Mouse (Mus musculus) thymus, postnatal 4 days (tissue): ENCODE data around the gene Ubqln4.

Experiments used
- DNase-seq: peaks from one replicate; pipeline ENCODE4 v3.0.0; 2021

The Ubqln4 gene

DNA sequence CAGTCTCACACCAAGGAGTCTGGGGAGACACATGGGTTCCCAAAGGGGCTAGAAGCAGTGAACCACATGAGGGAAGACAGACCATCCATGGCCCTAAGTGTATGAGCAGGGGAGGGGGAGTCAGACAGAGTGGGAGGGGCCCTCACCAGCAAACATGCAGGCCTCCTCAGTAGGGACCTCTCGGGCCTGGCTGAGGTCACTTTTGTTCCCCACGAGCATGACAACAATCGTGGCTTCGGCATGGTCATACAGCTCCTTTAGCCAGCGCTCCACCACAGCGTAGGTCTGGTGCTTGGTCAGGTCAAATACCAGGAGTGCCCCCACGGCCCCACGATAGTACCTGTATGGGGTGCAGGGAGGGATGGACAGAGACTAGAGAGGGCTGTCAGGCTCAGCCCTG lies 10.4 kb upstream of the Ubqln4 start:
- peak; percentile 10 for DNase-seq

DNA sequence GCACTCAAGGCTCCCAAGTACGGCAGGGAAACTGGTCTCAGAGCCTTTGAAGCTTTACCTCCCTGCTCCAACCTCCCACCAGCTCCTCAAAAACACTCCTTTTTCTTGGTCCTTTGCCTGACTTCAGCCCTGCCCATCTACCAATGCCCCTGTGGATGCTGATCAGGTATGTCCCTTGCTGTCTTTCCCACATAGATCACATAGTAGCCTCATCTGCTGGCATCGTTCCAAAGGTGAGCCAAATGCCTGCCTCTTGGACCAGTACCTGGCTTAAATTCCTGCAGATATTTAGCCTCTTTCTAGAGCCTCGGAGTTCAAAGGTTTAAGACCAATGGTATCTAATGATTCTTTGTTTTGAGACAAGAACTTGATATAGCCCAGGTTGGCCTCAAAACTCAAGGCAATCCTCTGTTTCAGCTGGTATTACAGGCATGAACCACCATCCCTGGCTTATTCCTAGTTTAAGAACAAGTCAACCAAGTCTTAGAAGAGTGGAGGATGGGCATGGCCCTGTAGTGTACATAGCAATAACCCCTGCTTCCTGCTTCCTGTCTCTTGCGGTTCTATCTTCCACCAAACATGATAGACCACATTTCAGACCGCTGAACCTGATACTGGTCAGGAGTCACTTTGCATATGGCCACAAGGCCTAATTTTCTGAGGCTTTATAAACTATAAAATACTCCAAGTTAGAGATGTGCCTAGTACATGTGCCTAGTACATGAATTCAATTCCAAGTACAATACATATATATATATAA lies 9.7 kb upstream of the Ubqln4 start:
- no peak for DNase-seq

DNA sequence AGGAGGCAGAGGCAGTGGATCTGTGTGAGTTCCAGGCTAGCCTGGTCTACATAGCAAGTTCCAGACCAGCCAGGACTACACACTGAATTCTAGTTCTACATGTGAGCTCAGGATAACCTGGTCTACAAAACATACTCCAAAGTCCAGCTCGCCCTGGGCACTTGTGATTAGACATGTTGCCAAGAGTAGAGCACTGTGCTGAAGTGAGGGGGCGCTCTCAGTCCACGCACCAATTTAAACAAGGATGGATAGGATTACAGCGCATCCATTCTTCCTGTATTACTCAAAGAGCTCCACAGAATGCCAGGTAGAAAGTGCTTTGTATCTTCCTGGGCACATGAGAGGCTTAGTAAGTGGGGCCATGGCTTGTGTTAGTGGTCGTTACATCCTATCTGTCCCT lies 9.0 kb upstream of the Ubqln4 start:
- peak; percentile 50 for DNase-seq

DNA sequence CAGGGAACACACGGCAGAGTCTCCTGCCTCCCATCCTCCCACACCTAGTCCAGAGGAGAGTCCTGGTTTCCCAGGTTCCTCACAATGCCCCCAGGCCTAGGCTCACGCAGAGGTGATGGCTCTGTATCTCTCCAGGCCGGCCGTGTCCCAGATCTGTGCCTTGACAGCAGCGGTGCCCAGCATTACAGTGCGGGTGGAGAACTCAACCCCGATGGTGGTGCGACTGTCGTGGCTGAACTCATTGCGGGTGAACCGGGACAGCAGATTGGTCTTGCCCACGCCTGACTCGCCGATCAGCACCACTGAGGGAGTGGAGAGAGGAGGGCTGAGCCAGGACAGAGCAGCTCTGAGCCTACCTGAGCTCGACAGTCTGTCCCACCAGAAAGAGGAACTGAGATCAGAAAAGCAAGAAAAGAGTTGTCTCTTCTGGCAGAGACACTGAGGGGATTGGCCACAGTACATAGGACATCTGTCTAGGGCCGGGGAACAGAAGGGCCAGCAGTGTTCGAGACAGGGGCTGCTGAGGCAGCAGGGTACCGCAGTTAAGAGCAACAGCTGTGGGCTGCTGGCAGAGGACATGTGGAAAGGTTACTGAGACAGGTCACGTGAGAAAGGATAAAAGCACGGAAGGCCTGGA lies 8.5 kb upstream of the Ubqln4 start:
- DNase-seq, result peak; percentile 16

DNA sequence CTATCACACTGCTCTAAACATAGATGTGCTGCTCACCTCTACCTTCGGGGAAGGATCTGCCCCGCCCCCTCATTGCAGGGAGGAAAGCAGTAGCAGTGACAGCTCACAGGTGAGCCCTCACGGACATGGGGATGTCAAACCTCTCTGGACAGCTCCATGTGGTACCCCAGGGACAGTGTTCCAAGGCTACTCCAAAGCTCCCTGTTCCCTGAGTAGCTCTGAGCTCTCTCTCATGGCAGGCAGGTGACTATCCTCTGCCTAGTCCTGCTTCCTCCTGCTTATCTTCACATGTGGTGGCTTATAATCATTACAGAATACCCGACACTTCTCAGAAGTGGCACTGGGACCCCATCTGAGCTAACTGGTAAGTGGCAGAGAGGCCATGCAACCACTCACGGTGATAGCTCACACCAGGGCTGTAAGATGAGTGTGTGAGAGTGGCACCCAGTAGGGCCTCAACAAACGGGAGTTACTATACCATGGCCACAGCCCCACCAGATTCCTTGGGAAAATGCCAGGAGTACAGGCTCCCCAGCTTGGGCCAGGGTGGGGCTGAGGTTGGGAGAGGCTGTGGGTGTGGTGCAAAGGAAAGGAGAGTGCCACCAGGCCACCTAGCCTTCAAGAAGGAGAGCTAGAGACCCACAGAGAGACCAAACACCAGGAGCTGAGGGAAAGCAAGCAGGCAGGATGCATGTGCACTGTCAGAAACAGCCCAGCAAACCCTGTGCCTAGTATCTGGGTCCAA lies 6.7 kb upstream of the Ubqln4 start:
- DNase-seq, result no peak

DNA sequence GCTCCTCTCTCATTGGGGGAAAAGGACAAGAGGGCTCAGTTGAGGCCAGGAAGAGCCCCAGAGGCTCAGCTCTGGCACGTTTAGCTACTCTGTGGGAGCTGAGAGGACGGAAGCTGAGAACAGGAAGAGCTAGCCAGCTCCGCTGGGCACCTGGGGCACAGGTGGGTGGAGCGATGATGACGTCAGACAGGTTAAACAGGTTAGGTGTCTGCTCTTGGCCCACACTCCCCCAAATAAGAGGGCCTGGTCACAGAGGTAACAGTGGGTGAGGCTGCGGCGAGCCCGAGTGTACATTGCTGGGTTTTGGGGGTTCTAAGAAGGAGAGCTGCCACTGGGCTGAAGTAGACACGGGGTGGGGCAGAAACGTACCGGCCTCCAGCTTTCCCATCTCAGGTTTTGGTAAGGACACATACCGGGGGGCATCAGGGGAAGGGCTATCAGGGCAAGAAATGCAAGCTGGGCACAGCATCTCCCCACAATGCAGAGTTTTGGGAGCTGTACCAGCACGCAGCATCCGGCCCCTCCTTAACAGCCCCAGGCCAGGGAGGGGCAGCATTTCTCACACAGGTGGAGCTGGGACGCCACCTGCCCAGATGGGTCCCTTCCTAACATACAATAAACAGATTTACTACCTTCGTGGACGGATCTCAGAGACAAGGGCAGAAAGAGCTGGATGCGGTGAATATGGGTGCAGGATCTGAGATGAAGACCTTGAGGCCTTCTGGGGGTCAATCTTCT lies 5.2 kb upstream of the Ubqln4 start, which contains the start of gene Rab25:
Gene Rab25, minus strand, starts transcription at position 121 of the 738 bp plus-strand sequence.
- no peak for DNase-seq

DNA sequence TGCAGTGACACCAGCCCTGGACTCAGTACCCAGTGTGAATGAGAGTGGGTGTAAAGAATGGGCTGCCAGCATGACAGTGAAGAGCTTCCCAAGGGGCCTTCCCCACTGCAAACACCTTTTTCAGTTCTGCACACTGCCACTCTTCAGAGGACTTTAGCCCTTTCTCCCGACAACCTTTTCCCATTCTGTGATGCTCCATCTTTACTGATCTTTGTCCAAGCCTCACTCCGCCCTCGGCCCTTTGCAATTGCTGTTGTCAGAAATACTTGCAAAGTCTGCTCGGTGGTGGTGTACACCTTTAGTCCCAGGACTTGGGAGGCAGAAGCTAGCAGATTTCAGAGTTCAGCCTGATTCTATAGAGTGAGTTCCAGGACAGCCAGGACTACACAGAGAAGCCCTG lies 2.0 kb upstream of the Ubqln4 start:
- no peak for DNase-seq

DNA sequence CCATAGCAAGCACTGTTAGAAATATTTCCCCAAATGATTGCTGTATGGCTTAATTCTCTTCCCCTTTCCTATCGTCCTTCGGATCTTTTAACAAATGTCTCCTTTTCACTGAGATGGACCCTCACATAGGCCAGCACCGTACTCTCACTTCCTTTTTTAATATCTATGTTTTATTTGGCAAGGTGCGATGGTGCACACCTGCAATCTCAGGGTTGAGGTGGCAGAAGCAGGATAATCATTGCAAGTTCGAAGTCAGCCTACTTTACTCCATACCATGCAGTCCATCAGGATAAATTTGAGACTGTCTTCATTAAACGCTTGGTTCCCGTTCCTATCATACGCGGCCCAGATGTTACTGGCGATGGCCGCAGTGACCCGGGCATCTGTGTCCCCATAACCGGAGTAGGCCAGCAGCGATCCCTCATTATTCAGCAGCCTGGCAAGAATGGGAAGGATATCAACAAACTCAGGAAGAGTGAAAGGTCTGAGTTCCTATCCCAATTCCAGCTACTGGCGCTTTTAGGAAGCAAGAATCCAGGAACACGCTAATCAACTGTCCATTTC lies 1.4 kb upstream of the Ubqln4 start:
- no peak for DNase-seq

DNA sequence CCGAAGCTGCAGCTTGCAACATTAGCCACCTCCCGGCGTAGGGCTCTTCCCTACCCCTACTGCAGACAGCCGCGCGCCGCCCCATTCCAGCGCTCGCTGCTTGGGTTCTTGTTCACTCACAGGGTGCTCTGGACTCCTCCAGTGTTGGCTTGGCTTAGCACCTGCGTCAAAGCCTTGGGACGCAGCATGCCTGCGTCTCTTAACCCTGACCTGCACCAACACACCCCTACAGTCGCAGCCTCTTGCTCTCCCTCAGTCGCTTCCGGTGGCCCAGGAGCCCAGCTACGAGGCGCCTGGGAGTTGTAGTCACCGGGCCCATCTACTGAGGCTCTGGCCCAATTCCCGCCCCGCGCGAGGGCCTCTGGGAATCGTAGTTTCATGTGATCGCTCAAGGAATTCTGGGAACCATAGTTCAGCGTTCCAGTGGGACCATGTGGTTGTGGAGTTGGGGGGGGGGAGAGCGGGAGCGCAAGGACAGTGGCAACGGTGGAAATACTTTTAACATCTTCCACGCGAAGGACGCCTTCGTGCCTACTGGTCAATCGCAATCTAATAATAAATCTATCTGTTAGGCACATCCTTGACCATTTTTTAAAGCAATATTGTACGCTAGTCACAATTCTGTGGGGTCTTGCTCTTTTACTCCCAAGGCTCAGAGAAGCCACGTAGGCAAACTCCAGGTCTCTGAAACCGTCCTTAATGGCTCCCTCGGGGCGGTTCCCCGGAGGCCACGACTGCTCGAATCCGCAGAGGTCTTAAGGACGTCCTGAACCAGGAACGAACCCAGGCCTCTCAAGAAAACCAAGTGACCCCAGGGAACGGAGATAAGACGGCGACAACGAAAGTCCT lies 658 bp upstream of the Ubqln4 start, which contains the start of gene Lamtor2:
Gene Lamtor2, minus strand, starts transcription at position 399 of the 849 bp plus-strand sequence.
- DNase-seq, result peak; percentile 95

DNA sequence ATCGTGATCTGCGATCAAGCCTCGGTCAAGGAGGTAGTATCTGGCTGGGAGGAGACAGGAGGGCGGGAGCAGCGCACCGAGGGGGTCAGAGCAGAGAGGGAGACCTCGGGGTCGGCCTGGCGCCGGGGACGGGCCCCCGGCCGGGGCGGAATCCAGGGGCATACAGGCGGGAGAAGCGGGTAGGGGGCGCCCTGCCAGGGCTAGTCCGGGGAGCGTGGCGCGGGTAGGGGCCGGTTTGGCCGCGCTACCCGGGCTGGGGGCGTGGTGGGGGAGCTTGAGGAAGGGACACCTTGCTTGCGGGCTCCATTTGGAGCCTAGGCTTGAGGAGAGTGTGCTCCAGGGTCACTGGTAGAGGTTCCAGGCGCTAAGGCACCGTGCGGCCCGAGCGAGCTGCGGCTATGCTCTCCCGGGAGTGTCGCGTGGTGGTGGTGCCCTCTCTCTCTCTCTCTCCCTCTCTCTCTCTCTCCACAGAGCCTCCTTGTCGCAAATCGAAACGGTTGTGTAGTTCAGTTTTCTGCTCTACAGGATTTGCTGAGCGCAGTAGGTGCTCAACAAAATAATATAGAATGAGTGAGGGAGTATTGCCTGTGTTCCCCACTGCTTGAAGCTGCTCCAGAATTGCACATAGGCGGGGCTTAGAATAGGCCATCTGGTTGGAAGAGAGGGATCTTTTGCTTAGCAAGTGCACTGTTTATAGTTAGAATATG lies 475 bp downstream of the Ubqln4 start:
- DNase-seq, result peak; percentile 90

DNA sequence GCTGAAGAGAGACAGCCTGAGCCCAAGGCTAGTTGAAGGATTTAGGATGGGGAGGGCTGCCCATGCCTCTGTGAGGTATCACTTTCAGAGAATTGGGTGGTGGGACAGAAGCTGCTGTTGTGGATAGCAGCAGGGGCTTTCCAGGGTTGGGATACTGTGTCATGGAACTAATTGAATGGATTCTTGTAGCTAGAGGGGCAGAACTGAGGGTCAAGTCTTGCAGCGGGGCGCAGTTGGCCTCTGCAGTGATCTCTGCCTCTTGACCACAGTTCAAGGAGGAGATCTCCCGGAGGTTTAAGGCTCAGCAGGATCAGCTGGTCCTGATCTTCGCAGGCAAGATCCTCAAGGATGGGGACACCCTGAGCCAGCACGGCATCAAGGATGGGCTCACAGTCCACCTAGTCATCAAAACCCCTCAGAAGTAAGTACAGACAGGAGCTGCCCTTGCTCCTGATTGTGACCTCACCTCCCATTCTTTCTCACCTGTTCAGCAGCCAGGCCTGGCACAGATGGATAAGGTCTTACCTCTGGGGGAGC lies 1.6 kb downstream of the Ubqln4 start:
- DNase-seq, result no peak

DNA sequence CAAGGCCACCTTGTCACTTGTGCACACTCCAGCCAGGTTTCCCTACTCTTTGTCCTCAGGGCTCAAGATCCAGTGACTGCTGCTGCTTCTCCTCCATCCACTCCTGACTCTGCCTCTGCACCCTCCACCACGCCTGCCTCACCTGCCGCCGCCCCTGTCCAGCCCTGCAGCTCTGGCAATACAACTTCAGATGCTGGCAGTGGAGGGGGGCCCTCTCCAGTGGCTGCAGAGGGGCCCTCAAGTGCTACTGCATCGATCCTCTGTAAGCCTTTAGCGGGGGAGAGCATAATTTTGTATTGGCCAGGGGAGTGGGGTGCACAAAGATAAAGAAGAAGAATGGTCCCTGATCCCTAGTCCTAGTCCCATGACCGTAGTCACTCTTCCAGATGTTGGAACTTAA lies 2.2 kb downstream of the Ubqln4 start:
- DNase-seq, result no peak

DNA sequence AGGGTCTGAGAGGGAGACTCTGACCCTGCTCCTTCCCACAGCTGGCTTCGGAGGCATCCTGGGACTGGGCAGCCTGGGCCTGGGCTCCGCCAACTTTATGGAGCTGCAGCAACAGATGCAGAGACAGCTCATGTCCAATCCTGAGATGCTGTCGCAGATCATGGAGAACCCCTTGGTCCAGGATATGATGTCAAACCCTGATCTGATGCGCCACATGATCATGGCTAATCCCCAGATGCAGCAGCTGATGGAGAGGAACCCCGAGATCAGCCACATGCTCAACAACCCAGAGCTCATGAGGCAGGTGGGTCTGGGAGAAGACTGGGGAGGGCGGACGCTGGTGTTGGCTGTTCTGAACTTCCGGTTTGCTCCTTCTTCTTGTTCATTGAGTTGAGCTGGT lies 3.1 kb downstream of the Ubqln4 start:
- DNase-seq, result no peak

DNA sequence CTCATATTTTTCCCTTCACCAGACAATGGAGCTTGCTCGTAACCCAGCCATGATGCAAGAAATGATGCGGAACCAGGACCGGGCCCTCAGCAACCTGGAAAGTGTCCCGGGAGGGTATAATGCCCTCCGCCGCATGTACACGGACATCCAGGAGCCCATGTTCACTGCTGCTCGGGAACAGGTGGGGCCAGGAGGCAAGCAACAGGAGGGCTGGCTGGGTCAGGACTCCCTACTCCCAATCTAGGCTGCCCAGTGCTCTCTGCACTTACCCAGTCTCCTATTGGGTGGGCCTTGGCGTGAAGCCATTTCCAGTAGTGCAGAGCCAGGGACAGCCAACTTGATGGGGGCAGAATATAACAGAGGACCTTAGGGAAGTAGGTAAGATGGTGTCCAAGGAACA lies 6.0 kb downstream of the Ubqln4 start:
- DNase-seq, result no peak

DNA sequence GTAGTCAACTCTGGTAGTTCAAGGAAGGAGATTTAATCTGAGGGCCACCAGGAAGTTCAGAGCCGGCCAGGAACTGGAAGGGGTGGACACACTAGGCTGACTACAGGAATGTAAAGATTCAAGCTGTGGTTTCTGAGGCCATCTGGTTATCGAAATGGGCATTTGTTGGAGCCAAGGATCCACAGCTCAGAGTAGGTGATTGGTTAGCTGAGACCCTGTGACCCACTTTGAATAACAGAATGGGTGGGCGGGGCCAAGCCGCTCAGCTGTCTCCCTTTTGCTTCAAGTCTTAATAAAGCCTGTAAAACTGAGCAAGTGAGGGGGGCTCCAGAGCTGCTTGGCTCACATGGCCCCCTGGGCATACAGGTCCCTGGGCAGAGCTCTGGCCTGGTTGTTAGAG lies 8.4 kb downstream of the Ubqln4 start:
- peak; percentile 46 for DNase-seq

DNA sequence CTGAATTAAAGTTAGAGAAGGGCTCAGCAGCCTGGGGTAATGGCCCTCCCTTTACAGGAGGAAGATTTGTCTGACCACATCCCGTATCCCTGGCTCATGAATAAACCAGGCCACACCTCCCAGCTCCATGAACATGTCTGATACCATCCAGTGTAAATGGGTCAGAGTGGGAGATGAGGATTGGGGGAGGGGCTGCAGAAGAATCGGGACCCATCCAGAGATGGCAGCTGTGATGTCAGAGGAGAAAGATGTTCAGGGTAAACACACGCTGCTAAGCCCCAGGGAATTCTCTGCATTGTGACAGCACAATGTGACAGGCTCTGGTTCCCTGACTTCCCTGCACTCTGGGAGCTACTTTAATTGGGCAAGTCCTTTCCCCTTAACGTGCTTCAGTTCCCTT lies 9.9 kb downstream of the Ubqln4 start:
- DNase-seq, result no peak

DNA sequence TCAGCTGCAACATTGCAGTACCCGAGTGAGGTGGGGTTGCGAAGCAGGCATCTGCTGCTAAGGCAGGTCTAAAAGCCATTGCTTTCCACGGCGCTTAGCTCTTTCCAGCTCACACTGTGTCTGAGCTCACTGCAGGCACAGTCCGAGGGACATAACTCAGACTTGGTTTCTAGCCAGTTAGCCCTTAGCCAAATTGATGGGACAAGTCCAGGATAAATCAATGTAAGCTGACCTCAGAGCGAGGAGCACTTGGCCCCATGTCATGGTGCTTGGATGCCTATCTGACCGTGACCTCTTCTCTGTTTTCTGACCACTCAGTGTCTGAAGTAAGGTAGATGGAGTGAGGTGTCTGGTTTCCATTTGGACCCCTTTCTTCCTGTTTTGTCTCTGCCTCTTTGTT lies 10.4 kb downstream of the Ubqln4 start:
- no peak for DNase-seq

DNA sequence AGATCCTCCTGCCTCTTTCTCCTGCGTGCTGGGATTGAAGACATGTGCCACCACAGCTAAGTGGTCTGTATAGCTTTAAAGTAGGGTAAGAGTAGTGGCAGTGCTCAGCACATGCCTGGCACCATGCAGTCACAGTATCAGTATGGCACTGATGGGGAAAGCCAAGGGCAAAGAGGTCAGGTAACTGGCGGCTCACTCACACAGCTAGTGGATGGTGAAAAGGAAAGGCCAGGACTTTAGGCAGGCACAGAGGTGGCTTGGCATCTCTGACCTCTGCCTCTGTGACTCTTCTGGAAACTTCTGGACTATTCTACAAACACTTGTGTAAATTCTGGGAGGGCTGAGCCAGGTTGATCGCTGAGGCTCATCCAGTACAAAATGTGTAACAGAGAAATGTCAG lies 12.6 kb downstream of the Ubqln4 start:
- DNase-seq, result no peak

DNA sequence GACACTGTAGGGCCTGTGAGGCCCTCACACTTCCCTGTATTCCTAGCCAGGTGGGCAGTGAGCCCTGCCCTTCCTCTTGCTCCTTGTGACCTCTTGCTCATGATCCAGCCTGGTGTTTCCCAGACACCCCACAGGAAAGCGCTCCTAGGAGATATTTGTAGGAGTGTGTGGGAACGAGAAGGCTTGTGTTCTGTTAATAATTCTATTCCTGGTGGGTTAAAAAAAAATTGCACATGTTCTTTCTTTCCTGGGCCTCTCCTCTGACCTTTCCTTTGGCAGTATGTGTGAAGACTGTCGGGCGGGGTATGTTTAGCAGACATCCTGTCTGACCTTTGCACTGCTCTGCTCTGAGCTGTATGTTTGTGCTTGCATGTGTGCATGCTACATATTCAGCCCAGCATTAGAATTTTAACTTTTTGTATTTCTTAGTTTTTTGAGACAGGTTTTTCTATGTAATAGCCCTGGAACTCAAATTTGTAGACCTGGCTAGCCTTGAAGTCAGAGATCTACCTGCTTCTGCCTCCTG lies 13.0 kb downstream of the Ubqln4 start:
- no peak for DNase-seq

DNA sequence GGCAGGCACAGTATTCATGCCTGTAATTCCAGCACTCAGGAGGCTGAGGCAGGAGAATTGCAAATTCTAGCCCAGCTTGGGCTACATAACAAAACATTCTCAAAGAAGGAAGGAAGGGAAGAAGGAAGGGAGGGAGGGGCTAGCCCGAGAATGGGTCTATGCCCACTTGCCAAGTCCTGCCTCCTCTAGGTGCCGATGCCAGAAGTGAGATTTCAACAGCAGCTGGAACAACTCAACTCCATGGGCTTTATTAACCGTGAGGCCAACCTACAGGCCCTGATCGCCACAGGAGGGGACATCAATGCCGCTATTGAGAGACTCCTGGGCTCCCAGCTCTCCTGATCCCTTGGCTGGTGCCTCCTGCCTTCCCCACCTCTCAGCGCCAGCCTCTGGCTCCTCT lies 14.3 kb downstream of the Ubqln4 start:
- no peak for DNase-seq

DNA sequence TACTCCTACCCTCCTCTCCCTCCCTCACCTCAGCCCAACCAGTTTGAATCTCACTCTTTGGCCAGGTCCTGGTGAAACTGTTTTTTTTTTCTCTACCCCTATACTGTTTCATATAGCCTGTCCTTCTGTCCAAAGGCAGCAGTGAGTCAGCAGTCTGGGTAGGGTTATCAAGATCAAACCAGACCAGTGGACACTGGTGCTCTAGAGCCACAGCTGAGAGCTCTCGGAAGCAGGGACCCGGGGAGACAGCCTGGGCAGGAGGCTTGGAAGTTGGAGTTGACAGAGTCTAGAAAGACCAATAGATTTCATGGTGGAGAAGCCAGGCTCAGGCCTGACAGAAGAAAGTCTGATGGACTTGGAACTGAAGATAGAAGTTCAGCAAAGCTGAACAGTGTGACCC lies 15.1 kb downstream of the Ubqln4 start:
- DNase-seq, result no peak
